Comparison of ENCODE assay signal across 31 mouse cellular contexts in genomic region chr1:166385431-166385830, GRCm38 (mm10). TPM values are rescaled to one million over a fixed set of nuclear protein-coding genes. Genes with fewer than 3 reads are reported as not detected.
A peak's percentile ranks its signal among the peaks of the same experiment; 100 is the strongest.
DNase-seq lines count a peak whose midpoint lies in the region; ATAC-seq and TF ChIP-seq lines count a peak whose summit lies in the region.
"Had no signal": no experiment of that assay in that cellular context is flagged by ENCODE, and none has a peak within 500 bp of the region (broad histone marks: within the 10 kb centered on the region; RNA-seq: fewer than 3 reads in every experiment).

No protein-coding gene starts in this region.

- no peak for ATAC-seq in forebrain, embryonic 12.5 days (ENCODE audit: low FRiP score)
- no peak for ATAC-seq in forebrain, embryonic 11.5 days (replicated peaks; ENCODE audit: low FRiP score)
- no peak for ATAC-seq in hindbrain, postnatal 0 days
- ATAC-seq in hindbrain, embryonic 12.5 days (ENCODE audit: low FRiP score): no peak
- ATAC-seq: intestine, postnatal 0 days; midbrain, embryonic 15.5 days had no signal

- H3K27me3 ChIP-seq in forebrain, embryonic 12.5 days: no peaks in the 10 kb centered on the region
- no peaks in the 10 kb centered on the region for H3K27me3 ChIP-seq in forebrain, embryonic 11.5 days (ENCODE audit: control insufficient read depth, insufficient read depth, low read length)
- H3K27me3 ChIP-seq in hindbrain, postnatal 0 days (ENCODE audit: insufficient read depth, low read length): no peaks in the 10 kb centered on the region
- no peaks in the 10 kb centered on the region for H3K27me3 ChIP-seq in hindbrain, embryonic 12.5 days
- H3K27me3 ChIP-seq: embryonic facial prominence, embryonic 12.5 days; hindbrain, embryonic 13.5 days; midbrain, embryonic 15.5 days had no signal

- H3K36me3 ChIP-seq in forebrain, embryonic 12.5 days (replicated peaks): peaks cover 82% of the 10 kb centered on the region
- H3K36me3 ChIP-seq in forebrain, embryonic 11.5 days (ENCODE audit: control insufficient read depth, insufficient read depth, low read length): peaks cover 29% of the 10 kb centered on the region
- H3K36me3 ChIP-seq in hindbrain, postnatal 0 days (ENCODE audit: insufficient read depth, low read length): peaks cover 56% of the 10 kb centered on the region
- peaks cover 73% of the 10 kb centered on the region for H3K36me3 ChIP-seq in hindbrain, embryonic 12.5 days

- no peak for TF ChIP-seq CTCF in hindbrain, postnatal 0 days (IDR thresholded peaks at IDR 0.05; ENCODE audit: low read depth)

- WGBS in forebrain, embryonic 12.5 days: 86% methylated on average over 5 of the region's 5 CpGs
- WGBS in forebrain, embryonic 11.5 days: 86% methylated on average over 5 of the region's 5 CpGs
- 77% methylated on average over 5 of the region's 5 CpGs for WGBS in hindbrain, postnatal 0 days
- WGBS in hindbrain, embryonic 12.5 days: 91% methylated on average over 5 of the region's 5 CpGs

- DNase-seq in forebrain, embryonic 11.5 days (ENCODE audit: low spot score): no peak
- DNase-seq in hindbrain, postnatal 0 days (ENCODE audit: low spot score): no peak
- peak; percentile 35 to 52 for DNase-seq in left cerebral cortex, adult 18-20 months (ENCODE audit: low spot score in 2 of 2)
- no peak for DNase-seq in left cerebral cortex, adult 8-10 months (ENCODE audit: low spot score in 2 of 2)
- DNase-seq in brain, adult 2 months (ENCODE audit: low read depth, low spot score): peak; percentile 77
- no peak for DNase-seq in cerebellum, adult 9-10 months
- DNase-seq: adrenal gland, adult 8-10 months; cerebellum, adult 11 months; cerebellum, adult 9-11 months; embryo, embryonic 11 days; gastrocnemius, adult 2 months; gastrocnemius, postnatal 36 days; heart, adult 18-20 months; heart, postnatal 36 days; kidney, adult 9 months; kidney, postnatal 10 days; liver; lung, adult 2 months; lung, postnatal 10 days; thymus, adult 18-20 months; thymus, postnatal 25 days had no signal

- H3K4me1 ChIP-seq in forebrain, embryonic 12.5 days: peaks cover 15% of the 10 kb centered on the region
- peaks cover 4% of the 10 kb centered on the region for H3K4me1 ChIP-seq in forebrain, embryonic 11.5 days (replicated peaks; ENCODE audit: control insufficient read depth, insufficient read depth, low read length)
- H3K4me1 ChIP-seq in hindbrain, postnatal 0 days (ENCODE audit: insufficient read depth, low read length): peaks cover 12% of the 10 kb centered on the region
- H3K4me1 ChIP-seq in hindbrain, embryonic 12.5 days: peaks cover 14% of the 10 kb centered on the region

- H3K4me2 ChIP-seq in forebrain, embryonic 12.5 days: no peak overlapping the region
- H3K4me2 ChIP-seq in forebrain, embryonic 11.5 days (ENCODE audit: low read depth, low read length, severe bottlenecking): no peak overlapping the region
- no peak overlapping the region for H3K4me2 ChIP-seq in hindbrain, postnatal 0 days (ENCODE audit: low read depth, low read length)
- H3K4me2 ChIP-seq in hindbrain, embryonic 12.5 days (replicated peaks): no peak overlapping the region
- H3K4me2 ChIP-seq: embryonic facial prominence, embryonic 12.5 days; heart, embryonic 11.5 days; hindbrain, embryonic 13.5 days; midbrain, embryonic 15.5 days had no signal

- H3K9ac ChIP-seq in forebrain, embryonic 12.5 days: no peak overlapping the region
- no peak overlapping the region for H3K9ac ChIP-seq in forebrain, embryonic 11.5 days (ENCODE audit: low read length)
- 0 out of 2 replicates have a peak overlapping the region, but pooled peaks have one; percentile 5 for H3K9ac ChIP-seq in hindbrain, postnatal 0 days (replicated peaks; ENCODE audit: low read length)
- H3K9ac ChIP-seq in hindbrain, embryonic 12.5 days: no peak overlapping the region
- H3K9ac ChIP-seq: embryonic facial prominence, embryonic 12.5 days; hindbrain, embryonic 13.5 days; liver, embryonic 14.5 days; midbrain, embryonic 15.5 days had no signal

- H3K4me3 ChIP-seq in forebrain, embryonic 12.5 days (replicated peaks): no peak overlapping the region
- H3K4me3 ChIP-seq in forebrain, embryonic 11.5 days (ENCODE audit: low read depth, low read length): no peak overlapping the region
- H3K4me3 ChIP-seq in hindbrain, postnatal 0 days (ENCODE audit: low read length): no peak overlapping the region
- no peak overlapping the region for H3K4me3 ChIP-seq in hindbrain, embryonic 12.5 days
- H3K4me3 ChIP-seq: embryonic facial prominence, embryonic 12.5 days; gastrocnemius, adult 2 months; hindbrain, embryonic 13.5 days; midbrain, embryonic 15.5 days had no signal

- H3K27ac ChIP-seq in forebrain, embryonic 12.5 days: 0 out of 2 replicates have a peak overlapping the region, but pooled peaks have one; percentile 31
- H3K27ac ChIP-seq in forebrain, embryonic 11.5 days (ENCODE audit: low read depth, low read length): no peak overlapping the region
- H3K27ac ChIP-seq in hindbrain, postnatal 0 days: no peak overlapping the region
- no peak overlapping the region for H3K27ac ChIP-seq in hindbrain, embryonic 12.5 days
- H3K27ac ChIP-seq: embryonic facial prominence, embryonic 12.5 days; gastrocnemius, adult 2 months; hindbrain, embryonic 13.5 days; liver, embryonic 14.5 days; macrophage; midbrain, embryonic 15.5 days had no signal

- H3K9me3 ChIP-seq in forebrain, embryonic 12.5 days: no peaks in the 10 kb centered on the region
- no peaks in the 10 kb centered on the region for H3K9me3 ChIP-seq in forebrain, embryonic 11.5 days (ENCODE audit: control insufficient read depth, low read length)
- no peaks in the 10 kb centered on the region for H3K9me3 ChIP-seq in hindbrain, postnatal 0 days (ENCODE audit: low read length)
- H3K9me3 ChIP-seq in hindbrain, embryonic 12.5 days (replicated peaks): no peaks in the 10 kb centered on the region
- H3K9me3 ChIP-seq: embryonic facial prominence, embryonic 12.5 days; G1E; hindbrain, embryonic 13.5 days; midbrain, embryonic 15.5 days had no signal

RNA-seq across cellular contexts. Expression of gene Tada1, which starts 6.5 kb away (rescaled TPM):
- 63.0 and 66.7 TPM in 2 replicates for polyA plus RNA-seq in forebrain, embryonic 12.5 days (2016; fragmentation: Nextera tagmentation; extraction: Ambion mirVana)
- 64.0 and 70.1 TPM in 2 replicates for polyA plus RNA-seq in forebrain, embryonic 11.5 days (2014; fragmentation: Nextera tagmentation; extraction: Ambion mirVana)
- total RNA-seq in hindbrain, postnatal 0 days (2014; rRNA removed): 38.6 and 51.5 TPM in 2 replicates
- polyA plus RNA-seq in hindbrain, postnatal 0 days (2015; fragmentation: Nextera tagmentation; extraction: Ambion mirVana): 52.7 and 55.7 TPM in 2 replicates
- polyA plus RNA-seq in hindbrain, embryonic 12.5 days (2016; fragmentation: Nextera tagmentation; extraction: Ambion mirVana): 58.4 and 61.3 TPM in 2 replicates
- 10 to 100 TPM; 37.5 to 38.6 TPM for total RNA-seq in left cerebral cortex, adult 18-20 months (2021)
- total RNA-seq in left cerebral cortex, adult 8-10 months (2022): 10 to 100 TPM; 33.4 to 37.7 (median 33.6) TPM

RNA-seq across cellular contexts. Expression of gene Pogk, which starts 24.2 kb away (rescaled TPM):
- polyA plus RNA-seq in forebrain, embryonic 12.5 days (2016; fragmentation: Nextera tagmentation; extraction: Ambion mirVana): 51.7 and 54.1 TPM in 2 replicates
- 46.7 and 49.5 TPM in 2 replicates for polyA plus RNA-seq in forebrain, embryonic 11.5 days (2014; fragmentation: Nextera tagmentation; extraction: Ambion mirVana)
- total RNA-seq in hindbrain, postnatal 0 days (2014; rRNA removed): 71.0 and 83.0 TPM in 2 replicates
- polyA plus RNA-seq in hindbrain, postnatal 0 days (2015; fragmentation: Nextera tagmentation; extraction: Ambion mirVana): 18.9 and 19.3 TPM in 2 replicates
- polyA plus RNA-seq in hindbrain, embryonic 12.5 days (2016; fragmentation: Nextera tagmentation; extraction: Ambion mirVana): 45.3 and 50.3 TPM in 2 replicates
- 10 to 100 TPM; 41.1 to 42.3 TPM for total RNA-seq in left cerebral cortex, adult 18-20 months (2021)
- 10 to 100 TPM; 41.1 to 43.6 (median 42.4) TPM for total RNA-seq in left cerebral cortex, adult 8-10 months (2022)
- polyA plus RNA-seq: G1E had no signal

Comparison
In these comparisons a context has a peak if more than half of its experiments do, and no peak if none do; other contexts are left out.
1. DNase-seq: peak in left cerebral cortex, adult 18-20 months (2 of 2) and brain, adult 2 months (single experiment); none in forebrain, embryonic 11.5 days (single experiment), hindbrain, postnatal 0 days (single experiment), left cerebral cortex, adult 8-10 months (0 of 2) and cerebellum, adult 9-10 months (single experiment).